Mouse (Mus musculus): ENCODE measurements around the gene Vmn2r72.

The Vmn2r72 gene

DNA sequence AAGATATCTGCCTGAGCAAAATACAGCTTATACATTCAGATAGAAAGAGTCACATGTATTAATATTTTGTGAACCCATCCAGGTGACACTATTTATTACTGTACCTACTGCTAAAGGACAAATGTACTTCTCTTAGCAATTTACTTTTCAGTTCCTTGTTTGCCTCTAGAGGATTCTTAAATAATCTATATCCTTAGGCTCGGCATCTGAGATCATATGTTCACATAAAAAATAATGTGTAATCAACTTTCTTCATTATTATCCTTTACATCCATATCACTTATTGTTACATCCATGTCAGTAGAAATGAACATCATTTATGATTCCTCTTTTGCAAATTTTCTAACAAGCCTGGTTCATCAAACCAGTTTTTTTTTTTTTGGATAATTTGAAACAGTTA, at the start of gene Vmn2r72:
Gene Vmn2r72, minus strand, starts transcription at position 101 of the 400 bp plus-strand sequence.
- no peak for DNase-seq (ENCODE audit: inconsistent ontology term)
